Mouse (Mus musculus): ENCODE measurements around the gene Nav2.

The Nav2 gene

GRCm38 (mm10) chr7:49316600-49316999, 408.1 kb downstream of the Nav2 start:
- intact Hi-C loops (cut with DNase I): no loop called here

- intact Hi-C loops (cut with DNase I): no loop called here
Observed at GRCm38 (mm10) chr7:49318183-49318897, 409.8 kb downstream of the Nav2 start.

GRCm38 (mm10) chr7:49318898-49319293, 410.4 kb downstream of the Nav2 start:
- intact Hi-C loops (cut with DNase I): no loop called here

- intact Hi-C loops (cut with DNase I): no loop called here
Observed at GRCm38 (mm10) chr7:49319981-49320380, 411.5 kb downstream of the Nav2 start.

GRCm38 (mm10) chr7:49321124-49321531, 412.6 kb downstream of the Nav2 start:
- intact Hi-C loops (cut with DNase I): no loop called here

- intact Hi-C loops (cut with DNase I): no loop called here
Observed at GRCm38 (mm10) chr7:49322179-49322578, 413.7 kb downstream of the Nav2 start.

GRCm38 (mm10) chr7:49324575-49324974, 416.1 kb downstream of the Nav2 start:
- intact Hi-C loops (cut with DNase I): no loop called here

GRCm38 (mm10) chr7:49326136-49326722, 417.7 kb downstream of the Nav2 start:
- intact Hi-C loops (cut with DNase I): no loop called here

- intact Hi-C loops (cut with DNase I): no loop called here
Observed at GRCm38 (mm10) chr7:49326967-49327742, 418.6 kb downstream of the Nav2 start.

- intact Hi-C loops (cut with DNase I): no loop called here
Observed at GRCm38 (mm10) chr7:49330181-49330580, 421.7 kb downstream of the Nav2 start.

GRCm38 (mm10) chr7:49331939-49332338, 423.4 kb downstream of the Nav2 start:
- intact Hi-C loops (cut with DNase I): no loop called here

- intact Hi-C loops (cut with DNase I): no loop called here
Observed at GRCm38 (mm10) chr7:49332644-49333043, 424.1 kb downstream of the Nav2 start.

- intact Hi-C loops (cut with DNase I): no loop called here
Observed at GRCm38 (mm10) chr7:49334163-49334562, 425.6 kb downstream of the Nav2 start.

GRCm38 (mm10) chr7:49335056-49335455, 426.5 kb downstream of the Nav2 start:
- intact Hi-C loops (cut with DNase I): no loop called here

GRCm38 (mm10) chr7:49336725-49337124, 428.2 kb downstream of the Nav2 start:
- intact Hi-C loops (cut with DNase I): no loop called here

- intact Hi-C loops (cut with DNase I): no loop called here
Observed at GRCm38 (mm10) chr7:49337710-49338109, 429.2 kb downstream of the Nav2 start.

GRCm38 (mm10) chr7:49339953-49340352, 431.4 kb downstream of the Nav2 start:
- intact Hi-C loops (cut with DNase I): no loop called here

- intact Hi-C loops (cut with DNase I): no loop called here
Observed at GRCm38 (mm10) chr7:49341151-49341918, 432.8 kb downstream of the Nav2 start.

- intact Hi-C loops (cut with DNase I): no loop called here
Observed at GRCm38 (mm10) chr7:49341919-49342529, 433.5 kb downstream of the Nav2 start.

GRCm38 (mm10) chr7:49342556-49343080, 434.1 kb downstream of the Nav2 start:
- intact Hi-C loops (cut with DNase I): no loop called here

GRCm38 (mm10) chr7:49343081-49343600, 434.6 kb downstream of the Nav2 start:
- intact Hi-C loops (cut with DNase I): no loop called here

All from adrenal gland (tissue).